Mouse (Mus musculus) liver, embryonic 13.5 days (tissue): Measurements from ENCODE around the gene Synj2. TPM values are rescaled to one million over a fixed set of nuclear protein-coding genes. Genes with fewer than 3 reads are reported as not detected.
"Not testable (repeated sequence)": the region's sequence is repeated elsewhere in the genome, so short reads cannot be mapped to it uniquely, and the experiment has no call there.

Source experiments
- ATAC-seq: fragments of 200-750 bp; cut with Nextera tagmentation; 2 replicates; pipeline ENCODE4 v1.8.0; 2017; ENCODE audit warnings: low read depth, mild to moderate bottlenecking, moderate number of reproducible peaks, moderate library complexity
- DNase-seq: peaks from one replicate; pipeline ENCODE4 v3.0.0; 2022
- H3K27ac ChIP-seq: fragments of 300-500 bp; sonication (generic); 2 replicates; pipeline ENCODE4 v1.5.1; 2015; ENCODE audit warnings: moderate library complexity, mild to moderate bottlenecking, inconsistent platforms
- H3K27me3 ChIP-seq: fragments of 300-500 bp; sonication (generic); 2 replicates; pipeline ENCODE4 v1.6.1; 2015; ENCODE audit warnings: mild to moderate bottlenecking, inconsistent platforms
- H3K36me3 ChIP-seq: fragments of 300-500 bp; sonication (generic); 2 replicates; pipeline ENCODE4 v1.6.1; 2015; ENCODE audit warnings: mild to moderate bottlenecking, inconsistent platforms
- H3K4me1 ChIP-seq: fragments of 300-500 bp; sonication (generic); replicated peaks from 2 replicates; pipeline ENCODE4 v1.6.1; 2015; ENCODE audit warnings: inconsistent platforms
- H3K4me2 ChIP-seq: fragments of 300-500 bp; sonication (generic); 2 replicates; pipeline ENCODE4 v1.6.1; 2015; ENCODE audit warnings: inconsistent platforms, mild to moderate bottlenecking, moderate library complexity
- H3K4me3 ChIP-seq: fragments of 300-500 bp; sonication (generic); replicated peaks from 2 replicates; pipeline ENCODE4 v1.5.1; 2015; ENCODE audit warnings: mild to moderate bottlenecking, inconsistent platforms
- H3K9ac ChIP-seq: fragments of 300-500 bp; sonication (generic); 2 replicates; pipeline ENCODE4 v1.6.1; 2015; ENCODE audit warnings: mild to moderate bottlenecking, inconsistent platforms
- H3K9me3 ChIP-seq: fragments of 300-500 bp; sonication (generic); replicated peaks from 2 replicates; pipeline ENCODE4 v1.6.1; 2016; ENCODE audit warnings: inconsistent platforms
- WGBS: fragments of 180-500 bp; shearing (Covaris S2); methylation state at CpG from one replicate; pipeline ENCODE4 v1.1.7; 2015; ENCODE audit not compliant: insufficient replicate concordance; 5-methylcytosine and 5-hydroxymethylcytosine counted together
- polyA plus RNA-seq: library from polyadenylated mRNA; unstranded; fragments of >200 nt; fragmentation: Nextera tagmentation; extraction: Ambion mirVana; gene quantifications from 2 replicates; pipeline ENCODE4 v1.2.1, GENCODE M21; 2015

Synj2 gene
- polyA plus RNA-seq, 1 experiment from 2014 or later = 1.3 TPM

- Histone ChIP-seq H3K4me3 (no peak overlapping the region), H3K27ac (peak overlapping the region; percentile 59), H3K4me1 (peaks cover 39% of the 10 kb centered on the region), H3K9ac (no peak overlapping the region), H3K9me3 (no peaks in the 10 kb centered on the region), H3K36me3 (no peaks in the 10 kb centered on the region), H3K4me2 (no peak overlapping the region), H3K27me3 (no peaks in the 10 kb centered on the region)
- ATAC-seq (no peak), DNase-seq (no peak)
- WGBS = 69% methylated on average over 12 of the region's 12 CpGs
Measured at GRCm38 (mm10) chr17:6017268-6017667, 76.2 kb downstream of the Synj2 start.

- WGBS = 61% methylated on average over 4 of the region's 4 CpGs
- DNase-seq = no peak
- peak overlapping the region; percentile 59 for H3K27ac ChIP-seq
Measured at GRCm38 (mm10) chr17:6018348-6018747, 77.3 kb downstream of the Synj2 start.

GRCm38 (mm10) chr17:6019776-6020175 is 78.7 kb downstream of the Synj2 start:
- Histone ChIP-seq H3K27ac (no peak overlapping the region), H3K9ac (no peak overlapping the region), H3K4me3 (no peak overlapping the region), H3K27me3 (no peaks in the 10 kb centered on the region), H3K4me1 (peaks cover 39% of the 10 kb centered on the region), H3K36me3 (no peaks in the 10 kb centered on the region), H3K9me3 (no peaks in the 10 kb centered on the region), H3K4me2 (no peak overlapping the region)
- ATAC-seq (no peak), DNase-seq (no peak)
- 24% methylated on average over 2 of the region's 2 CpGs for WGBS

More at GRCm38 (mm10) chr17:6018348-6018747, 77.3 kb downstream of the Synj2 start:
- H3K36me3 ChIP-seq = no peaks in the 10 kb centered on the region
- H3K9me3 ChIP-seq = no peaks in the 10 kb centered on the region
- peak; percentile 70 for ATAC-seq
- no peak overlapping the region for H3K9ac ChIP-seq
- H3K4me3 ChIP-seq = no peak overlapping the region
- H3K4me1 ChIP-seq = peaks cover 39% of the 10 kb centered on the region
- H3K4me2 ChIP-seq = no peak overlapping the region
- H3K27me3 ChIP-seq = no peaks in the 10 kb centered on the region

- 49% methylated on average over 7 of the region's 7 CpGs for WGBS
Measured at GRCm38 (mm10) chr17:6020636-6021035, 79.6 kb downstream of the Synj2 start.

GRCm38 (mm10) chr17:6021374-6021789 is 80.3 kb downstream of the Synj2 start:
- not testable (repeated sequence) for H3K36me3 ChIP-seq, H3K9ac ChIP-seq, H3K27ac ChIP-seq, DNase-seq, H3K27me3 ChIP-seq, H3K9me3 ChIP-seq, ATAC-seq, H3K4me2 ChIP-seq, H3K4me3 ChIP-seq
- H3K4me1 ChIP-seq = peaks cover 33% of the 10 kb centered on the region
- WGBS = 35% methylated on average over 5 of the region's 5 CpGs

More at GRCm38 (mm10) chr17:6020636-6021035, 79.6 kb downstream of the Synj2 start:
- Histone ChIP-seq H3K4me3 (no peak overlapping the region), H3K4me2 (no peak overlapping the region), H3K36me3 (no peaks in the 10 kb centered on the region), H3K9ac (no peak overlapping the region), H3K27me3 (no peaks in the 10 kb centered on the region), H3K27ac (no peak overlapping the region), H3K4me1 (peaks cover 39% of the 10 kb centered on the region), H3K9me3 (no peaks in the 10 kb centered on the region)
- no peak for DNase-seq
- ATAC-seq = no peak

- Histone ChIP-seq H3K9me3 (no peaks in the 10 kb centered on the region), H3K4me3 (no peak overlapping the region), H3K27me3 (no peaks in the 10 kb centered on the region), H3K4me2 (no peak overlapping the region), H3K36me3 (peaks cover 13% of the 10 kb centered on the region; the same call in 1 of the 2 replicates), H3K4me1 (peaks cover 2% of the 10 kb centered on the region), H3K9ac (no peak overlapping the region), H3K27ac (no peak overlapping the region)
- ATAC-seq (no peak), DNase-seq (no peak)
- WGBS = 74% methylated on average over 7 of the region's 7 CpGs
Measured at GRCm38 (mm10) chr17:6025831-6026230, 84.8 kb downstream of the Synj2 start.

GRCm38 (mm10) chr17:6035661-6036060 is 94.6 kb downstream of the Synj2 start:
- Histone ChIP-seq H3K27me3 (no peaks in the 10 kb centered on the region), H3K27ac (no peak overlapping the region), H3K36me3 (no peaks in the 10 kb centered on the region; the same call in 1 of the 2 replicates), H3K9ac (no peak overlapping the region), H3K4me1 (0 out of 2 replicates have a peak, but pooled peaks cover 3% of the 10 kb centered on the region), H3K9me3 (no peaks in the 10 kb centered on the region), H3K4me2 (no peak overlapping the region), H3K4me3 (no peak overlapping the region)
- ATAC-seq (no peak), DNase-seq (no peak)
- 57% methylated on average over 8 of the region's 8 CpGs for WGBS

GRCm38 (mm10) chr17:6036458-6036857 is 95.4 kb downstream of the Synj2 start:
- 0 out of 2 replicates have a peak, but pooled peaks have one; percentile 18 for ATAC-seq
- Histone ChIP-seq H3K9ac (no peak overlapping the region), H3K4me2 (no peak overlapping the region), H3K27ac (no peak overlapping the region), H3K4me3 (no peak overlapping the region), H3K27me3 (no peaks in the 10 kb centered on the region), H3K4me1 (0 out of 2 replicates have a peak, but pooled peaks cover 3% of the 10 kb centered on the region), H3K9me3 (no peaks in the 10 kb centered on the region), H3K36me3 (no peaks in the 10 kb centered on the region; the same call in 1 of the 2 replicates)
- no peak for DNase-seq
- WGBS = 76% methylated on average over 8 of the region's 8 CpGs

- no peak overlapping the region for H3K9ac ChIP-seq
- H3K27ac ChIP-seq = no peak overlapping the region
- H3K27me3 ChIP-seq = no peaks in the 10 kb centered on the region
- no peak overlapping the region for H3K4me3 ChIP-seq
- H3K4me1 ChIP-seq = 0 out of 2 replicates have a peak, but pooled peaks cover 3% of the 10 kb centered on the region
- WGBS = 76% methylated on average over 11 of the region's 11 CpGs
- ATAC-seq = no peak
- H3K4me2 ChIP-seq = no peak overlapping the region
- no peaks in the 10 kb centered on the region for H3K9me3 ChIP-seq
- no peaks in the 10 kb centered on the region; the same call in 1 of the 2 replicates for H3K36me3 ChIP-seq
- DNase-seq = no peak
Measured at GRCm38 (mm10) chr17:6036872-6037271, 95.8 kb downstream of the Synj2 start.

GRCm38 (mm10) chr17:6037507-6037906 is 96.4 kb downstream of the Synj2 start:
- no peaks in the 10 kb centered on the region for H3K9me3 ChIP-seq
- no peak for DNase-seq
- 76% methylated on average over 10 of the region's 10 CpGs for WGBS
- H3K4me2 ChIP-seq = no peak overlapping the region
- H3K27ac ChIP-seq = no peak overlapping the region
- H3K36me3 ChIP-seq = no peaks in the 10 kb centered on the region; the same call in 1 of the 2 replicates
- H3K4me1 ChIP-seq = 0 out of 2 replicates have a peak, but pooled peaks cover 3% of the 10 kb centered on the region
- H3K27me3 ChIP-seq = no peaks in the 10 kb centered on the region
- H3K9ac ChIP-seq = no peak overlapping the region
- ATAC-seq = no peak
- no peak overlapping the region for H3K4me3 ChIP-seq

GRCm38 (mm10) chr17:6052801-6053200 is 111.7 kb downstream of the Synj2 start:
- WGBS = 68% methylated on average over 4 of the region's 4 CpGs
- no peak overlapping the region for H3K9ac ChIP-seq
- ATAC-seq = no peak

GRCm38 (mm10) chr17:6054934-6055355 is 113.9 kb downstream of the Synj2 start:
- Histone ChIP-seq H3K36me3 (0 out of 2 replicates have a peak, but pooled peaks cover 2% of the 10 kb centered on the region), H3K27ac (no peak overlapping the region), H3K9ac (no peak overlapping the region), H3K4me3 (no peak overlapping the region), H3K27me3 (no peaks in the 10 kb centered on the region), H3K4me1 (no peaks in the 10 kb centered on the region), H3K9me3 (no peaks in the 10 kb centered on the region), H3K4me2 (no peak overlapping the region)
- DNase-seq (peak; percentile 44), ATAC-seq (no peak)
- WGBS = 14% methylated on average over 5 of the region's 5 CpGs

More at GRCm38 (mm10) chr17:6052801-6053200, 111.7 kb downstream of the Synj2 start:
- DNase-seq = no peak
- Histone ChIP-seq H3K27me3 (no peaks in the 10 kb centered on the region), H3K36me3 (no peaks in the 10 kb centered on the region), H3K4me1 (no peaks in the 10 kb centered on the region), H3K9me3 (no peaks in the 10 kb centered on the region), H3K27ac (no peak overlapping the region), H3K4me3 (no peak overlapping the region), H3K4me2 (no peak overlapping the region)
